Comparison of ENCODE assay signal across 31 mouse cellular contexts in the genomic region with DNA sequence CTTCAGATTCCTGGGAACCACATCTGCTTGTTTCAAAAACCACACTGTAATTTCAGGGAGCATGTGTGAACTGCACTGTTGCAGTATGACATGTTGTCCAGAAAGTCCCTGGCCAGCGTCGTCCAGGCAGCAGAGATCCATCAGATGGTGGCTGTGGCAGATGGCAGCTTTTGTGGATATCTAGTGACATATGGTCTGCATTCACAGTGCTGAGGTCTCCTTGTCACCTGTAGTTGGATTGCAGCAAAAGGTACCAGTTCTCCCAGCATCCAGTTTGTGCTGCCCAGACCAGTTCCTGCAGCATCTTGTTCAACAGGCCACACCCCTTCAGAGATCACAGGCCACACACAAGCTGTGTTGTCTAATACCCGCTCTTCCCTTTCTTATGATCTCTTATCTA.
DNase-seq lines count a peak whose midpoint lies in the region; ATAC-seq and TF ChIP-seq lines count a peak whose summit lies in the region.
"Had no signal": no experiment of that assay in that cellular context is flagged by ENCODE, and none has a peak within 500 bp of the region (broad histone marks: within the 10 kb centered on the region; RNA-seq: fewer than 3 reads in every experiment).

No protein-coding gene starts in this region.

- DNase-seq in cerebellum, adult 11-12 months: no peak
- DNase-seq in forebrain, postnatal 0 days: no peak
- DNase-seq in midbrain, postnatal 0 days (ENCODE audit: low spot score): peak; percentile 27
- no peak for DNase-seq in midbrain, embryonic 11.5 days (ENCODE audit: low spot score, missing footprints)
- DNase-seq in adipocyte (ENCODE audit: low spot score): no peak
- DNase-seq: adrenal gland, postnatal 10 days; gastrocnemius, postnatal 14 days; heart, adult 11 months; kidney, adult 8-10 months; layer of hippocampus, postnatal 36 days; liver; lung, adult 2 months; lung, postnatal 10 days; thymus, adult 2 months; thymus, postnatal 36 days had no signal

- peaks cover 23% of the 10 kb centered on the region for H3K27me3 ChIP-seq in forebrain, embryonic 12.5 days
- H3K27me3 ChIP-seq in forebrain, postnatal 0 days (ENCODE audit: insufficient read depth, low read length): peaks cover 8% of the 10 kb centered on the region
- H3K27me3 ChIP-seq in midbrain, postnatal 0 days (ENCODE audit: insufficient read depth, low read length): no peaks in the 10 kb centered on the region
- H3K27me3 ChIP-seq in midbrain, embryonic 11.5 days (ENCODE audit: control insufficient read depth, insufficient read depth, low read length): no peaks in the 10 kb centered on the region
- H3K27me3 ChIP-seq: CH12.LX; heart, embryonic 15.5 days; neural tube, embryonic 12.5 days had no signal

- H3K9me3 ChIP-seq in forebrain, embryonic 12.5 days: no peaks in the 10 kb centered on the region
- H3K9me3 ChIP-seq in forebrain, postnatal 0 days (ENCODE audit: low read length): no peaks in the 10 kb centered on the region
- no peaks in the 10 kb centered on the region for H3K9me3 ChIP-seq in midbrain, postnatal 0 days (ENCODE audit: low read length)
- H3K9me3 ChIP-seq in midbrain, embryonic 11.5 days (ENCODE audit: control insufficient read depth, low read length): no peaks in the 10 kb centered on the region; the same call in 1 of the 2 replicates
- H3K9me3 ChIP-seq: heart, embryonic 10.5 days; heart, embryonic 15.5 days; midbrain, embryonic 10.5 days; neural tube, embryonic 12.5 days had no signal

- no peaks in the 10 kb centered on the region for H3K36me3 ChIP-seq in forebrain, embryonic 12.5 days (replicated peaks)
- no peaks in the 10 kb centered on the region for H3K36me3 ChIP-seq in forebrain, postnatal 0 days (ENCODE audit: insufficient read depth)
- H3K36me3 ChIP-seq in midbrain, postnatal 0 days (ENCODE audit: insufficient read depth, low read length): no peaks in the 10 kb centered on the region
- no peaks in the 10 kb centered on the region for H3K36me3 ChIP-seq in midbrain, embryonic 11.5 days (ENCODE audit: control insufficient read depth, insufficient read depth, low read length)
- H3K36me3 ChIP-seq: heart, embryonic 10.5 days; heart, embryonic 15.5 days; midbrain, embryonic 10.5 days; neural tube, embryonic 12.5 days had no signal

- H3K4me2 ChIP-seq in forebrain, embryonic 12.5 days: no peak overlapping the region
- no peak overlapping the region for H3K4me2 ChIP-seq in forebrain, postnatal 0 days (ENCODE audit: low read depth)
- no peak overlapping the region for H3K4me2 ChIP-seq in midbrain, postnatal 0 days (ENCODE audit: low read depth, low read length, poor library complexity, severe bottlenecking)
- H3K4me2 ChIP-seq in midbrain, embryonic 11.5 days: no peak overlapping the region
- H3K4me2 ChIP-seq: heart, embryonic 15.5 days; neural tube, embryonic 12.5 days had no signal

- 0 out of 2 replicates have a peak overlapping the region, but pooled peaks have one; percentile 42 for H3K27ac ChIP-seq in forebrain, embryonic 12.5 days
- no peak overlapping the region for H3K27ac ChIP-seq in forebrain, postnatal 0 days (ENCODE audit: low read depth, low read length)
- no peak overlapping the region for H3K27ac ChIP-seq in midbrain, postnatal 0 days (ENCODE audit: low read depth, low read length)
- H3K27ac ChIP-seq in midbrain, embryonic 11.5 days (ENCODE audit: low read depth, low read length): no peak overlapping the region
- H3K27ac ChIP-seq: heart, embryonic 10.5 days; heart, embryonic 15.5 days; kidney, postnatal 0 days; liver, embryonic 14.5 days; macrophage; midbrain, embryonic 10.5 days; neural tube, embryonic 12.5 days had no signal

- 81% methylated on average over 3 of the region's 3 CpGs for WGBS in forebrain, embryonic 12.5 days
- 53% methylated on average over 3 of the region's 3 CpGs for WGBS in forebrain, postnatal 0 days
- 79% methylated on average over 3 of the region's 3 CpGs for WGBS in midbrain, postnatal 0 days
- WGBS in midbrain, embryonic 11.5 days: 81% methylated on average over 3 of the region's 3 CpGs

- ATAC-seq in cerebellum, adult (ENCODE audit: insufficient number of reproducible peaks, low FRiP score, low TSS enrichment): peak; percentile 62
- ATAC-seq in forebrain, embryonic 12.5 days (ENCODE audit: low FRiP score): peak; percentile 57; the same call in 1 of the 2 replicates
- ATAC-seq in forebrain, postnatal 0 days: no peak
- no peak for ATAC-seq in midbrain, postnatal 0 days (ENCODE audit: low FRiP score)
- ATAC-seq in midbrain, embryonic 11.5 days (ENCODE audit: low FRiP score): no peak
- ATAC-seq in megakaryocyte-erythroid progenitor cell, adult 5-6 weeks (replicated peaks; ENCODE audit: low FRiP score, low TSS enrichment, poor library complexity, severe bottlenecking): no peak
- ATAC-seq: activated CD4-positive, CD25-positive, alpha-beta regulatory T cell, adult 4 months; intestine, embryonic 16.5 days; midbrain, embryonic 16.5 days had no signal

- TF ChIP-seq CTCF in forebrain, postnatal 0 days (IDR thresholded peaks at IDR 0.05; ENCODE audit: low read depth): no peak
- TF ChIP-seq CTCF in midbrain, postnatal 0 days (IDR thresholded peaks at IDR 0.05): no peak

- H3K9ac ChIP-seq in forebrain, embryonic 12.5 days: no peak overlapping the region
- H3K9ac ChIP-seq in forebrain, postnatal 0 days: no peak overlapping the region
- no peak overlapping the region for H3K9ac ChIP-seq in midbrain, postnatal 0 days (replicated peaks; ENCODE audit: low read length, poor library complexity, severe bottlenecking)
- no peak overlapping the region for H3K9ac ChIP-seq in midbrain, embryonic 11.5 days (ENCODE audit: low read length)
- H3K9ac ChIP-seq: heart, embryonic 15.5 days; liver, embryonic 14.5 days; neural tube, embryonic 12.5 days had no signal

- H3K4me3 ChIP-seq in forebrain, embryonic 12.5 days (replicated peaks): no peak overlapping the region
- no peak overlapping the region for H3K4me3 ChIP-seq in forebrain, postnatal 0 days (ENCODE audit: low read depth, low read length)
- no peak overlapping the region for H3K4me3 ChIP-seq in midbrain, postnatal 0 days (ENCODE audit: low read depth, low read length)
- H3K4me3 ChIP-seq in midbrain, embryonic 11.5 days (ENCODE audit: low read depth, low read length): no peak overlapping the region
- H3K4me3 ChIP-seq: erythroblast, embryonic 14.5 days; heart, embryonic 10.5 days; heart, embryonic 15.5 days; midbrain, embryonic 10.5 days; myocyte; neural tube, embryonic 12.5 days had no signal

- H3K4me1 ChIP-seq in forebrain, embryonic 12.5 days: peaks cover 15% of the 10 kb centered on the region
- no peaks in the 10 kb centered on the region for H3K4me1 ChIP-seq in forebrain, postnatal 0 days (ENCODE audit: insufficient read depth)
- H3K4me1 ChIP-seq in midbrain, postnatal 0 days (ENCODE audit: insufficient read depth, low read length): no peaks in the 10 kb centered on the region
- no peaks in the 10 kb centered on the region for H3K4me1 ChIP-seq in midbrain, embryonic 11.5 days (ENCODE audit: control insufficient read depth, insufficient read depth, low read length)
- H3K4me1 ChIP-seq: midbrain, embryonic 10.5 days had no signal

Comparison
In these comparisons a context has a peak if more than half of its experiments do, and no peak if none do; other contexts are left out.
1. ATAC-seq: peak in cerebellum, adult (single experiment) and forebrain, embryonic 12.5 days (single experiment); none in forebrain, postnatal 0 days (single experiment), midbrain, postnatal 0 days (single experiment), midbrain, embryonic 11.5 days (single experiment) and megakaryocyte-erythroid progenitor cell, adult 5-6 weeks (single experiment).